Mouse (Mus musculus) heart, embryonic 14.5 days (tissue): ENCODE measurements around the gene 4930407I10Rik. TPM values are rescaled to one million over a fixed set of nuclear protein-coding genes. Genes with fewer than 3 reads are reported as not detected.

Experiments
- ATAC-seq: fragments of 200-750 bp; cut with Nextera tagmentation; 2 replicates; pipeline ENCODE4 v1.8.0; 2017; ENCODE audit warnings: low read depth, moderate TSS enrichment; ENCODE audit not compliant: insufficient number of reproducible peaks, insufficient read depth, low FRiP score
- H3K27ac ChIP-seq, 2 experiments: fragments of 200-500 bp in 1 of 2; fragments of 300-500 bp in 1 of 2; sonication (generic) in 1 of 2; replicated peaks in 1 of 2; 2 replicates each; pipeline ENCODE4 v1.5.1; 2012 to 2014; ENCODE audit warnings: low read depth in 2 of 2, low read length in 2 of 2, control low read depth in 1 of 2, mild to moderate bottlenecking in 1 of 2, mixed read lengths in 1 of 2; ENCODE audit not compliant: control insufficient read depth in 1 of 2, insufficient read depth in 1 of 2
- H3K27me3 ChIP-seq: fragments of 300-500 bp; sonication (generic); 2 replicates; pipeline ENCODE4 v1.6.1; 2014; ENCODE audit warnings: mild to moderate bottlenecking, low read length, control low read depth; ENCODE audit not compliant: control insufficient read depth, insufficient read depth
- H3K36me3 ChIP-seq: fragments of 300-500 bp; sonication (generic); 2 replicates; pipeline ENCODE4 v1.6.1; 2014; ENCODE audit warnings: mild to moderate bottlenecking, control low read depth, low read length, mixed read lengths; ENCODE audit not compliant: control insufficient read depth, insufficient read depth
- H3K4me1 ChIP-seq, 2 experiments: fragments of 200-500 bp in 1 of 2; fragments of 300-500 bp in 1 of 2; sonication (generic) in 1 of 2; 2 replicates each; pipeline ENCODE4 v1.6.1; 2012 to 2014; ENCODE audit warnings: low read length in 2 of 2, control low read depth in 1 of 2, mixed read lengths in 1 of 2; ENCODE audit not compliant: control insufficient read depth in 2 of 2, insufficient read depth in 2 of 2
- H3K4me2 ChIP-seq: fragments of 300-500 bp; sonication (generic); 2 replicates; pipeline ENCODE4 v1.6.1; 2014; ENCODE audit warnings: mild to moderate bottlenecking, low read length
- H3K4me3 ChIP-seq, 2 experiments: fragments of 200-500 bp in 1 of 2; fragments of 300-500 bp in 1 of 2; sonication (generic) in 1 of 2; 2 replicates each; pipeline ENCODE4 v1.5.1; 2012 to 2014; ENCODE audit warnings: low read length in 2 of 2, mild to moderate bottlenecking in 2 of 2, control low read depth in 1 of 2, low read depth in 1 of 2, moderate library complexity in 1 of 2; ENCODE audit not compliant: control insufficient read depth in 1 of 2, insufficient read depth in 1 of 2
- H3K9ac ChIP-seq: fragments of 300-500 bp; sonication (generic); 2 replicates; pipeline ENCODE4 v1.6.1; 2014; ENCODE audit warnings: mild to moderate bottlenecking, low read length
- H3K9me3 ChIP-seq: fragments of 300-500 bp; sonication (generic); 2 replicates; pipeline ENCODE4 v1.6.1; 2016; ENCODE audit warnings: low read length, control low read depth; ENCODE audit not compliant: control insufficient read depth
- WGBS: fragments of 180-500 bp; shearing (Covaris S2); extraction: QIAGEN DNeasy Blood & Tissue Kit; methylation state at CpG from one replicate; pipeline ENCODE4 v1.1.7; 2014; 5-methylcytosine and 5-hydroxymethylcytosine counted together
- polyA plus RNA-seq: library from polyadenylated mRNA; unstranded; fragments of >200 nt; fragmentation: Nextera tagmentation; extraction: Ambion mirVana; gene quantifications from 2 replicates; pipeline ENCODE4 v1.2.1, GENCODE M21; 2014

Gene 4930407I10Rik
- polyA plus RNA-seq, 1 experiment from 2014 or later, result not detected

DNA sequence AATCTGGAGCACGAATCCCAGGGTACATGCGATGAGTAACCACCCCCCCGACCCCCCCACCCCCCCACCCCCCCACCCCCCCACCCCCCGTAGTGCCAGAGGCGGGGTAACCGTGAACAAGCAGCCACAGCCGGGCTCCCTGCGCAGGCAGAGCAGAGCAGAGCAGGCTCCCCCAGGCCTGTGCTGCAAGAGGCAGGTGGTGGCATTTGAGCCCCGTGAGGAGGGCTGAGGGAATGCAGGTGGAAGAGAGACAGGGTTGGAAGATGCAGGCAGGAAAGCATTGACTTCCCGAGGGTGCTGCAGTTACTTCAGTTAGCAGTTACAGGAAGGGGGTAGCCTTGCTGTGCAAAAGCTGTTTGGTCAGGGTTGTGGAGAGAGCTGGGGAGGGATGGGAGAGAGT lies 28.3 kb downstream of the 4930407I10Rik start:
- Histone ChIP-seq H3K9me3 (no peaks in the 10 kb centered on the region), H3K27me3 (peaks cover 9% of the 10 kb centered on the region; the same call in 1 of the 2 replicates), H3K4me1 (no peaks in the 10 kb centered on the region), H3K36me3 (no peaks in the 10 kb centered on the region), H3K4me2 (no peak overlapping the region), H3K4me3 (no peak overlapping the region), H3K27ac (no peak overlapping the region), H3K9ac (no peak overlapping the region)
- ATAC-seq, result no peak
- 15% methylated on average over 10 of the region's 10 CpGs for WGBS

DNA sequence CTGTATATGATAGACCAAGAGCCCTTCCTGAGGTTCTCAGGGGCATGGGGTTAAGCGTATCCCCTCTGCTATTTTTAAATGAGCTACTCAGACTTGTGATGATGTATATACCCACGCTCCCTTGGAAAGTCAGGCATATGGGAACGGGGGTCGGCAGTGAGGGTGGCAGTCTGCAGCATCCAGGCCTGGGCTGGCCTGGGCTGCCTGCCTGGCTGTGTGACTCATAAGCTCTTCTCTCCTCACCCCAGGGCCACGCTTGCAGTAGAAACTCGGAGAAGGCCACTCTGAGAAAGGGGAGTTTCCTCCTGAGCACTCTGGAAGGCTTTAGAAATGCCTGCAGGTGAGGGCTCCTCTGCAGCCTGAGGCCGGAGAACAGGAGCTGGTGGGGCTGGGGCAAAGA lies 32.1 kb downstream of the 4930407I10Rik start:
- H3K27me3 ChIP-seq, result peaks cover 9% of the 10 kb centered on the region; the same call in 1 of the 2 replicates
- no peak overlapping the region for H3K4me2 ChIP-seq
- no peak overlapping the region for H3K27ac ChIP-seq
- H3K9ac ChIP-seq, result no peak overlapping the region
- no peak for ATAC-seq
- WGBS, result 59% methylated on average over 7 of the region's 7 CpGs
- no peak overlapping the region for H3K4me3 ChIP-seq
- no peaks in the 10 kb centered on the region for H3K4me1 ChIP-seq
- H3K36me3 ChIP-seq, result no peaks in the 10 kb centered on the region
- no peaks in the 10 kb centered on the region for H3K9me3 ChIP-seq

DNA sequence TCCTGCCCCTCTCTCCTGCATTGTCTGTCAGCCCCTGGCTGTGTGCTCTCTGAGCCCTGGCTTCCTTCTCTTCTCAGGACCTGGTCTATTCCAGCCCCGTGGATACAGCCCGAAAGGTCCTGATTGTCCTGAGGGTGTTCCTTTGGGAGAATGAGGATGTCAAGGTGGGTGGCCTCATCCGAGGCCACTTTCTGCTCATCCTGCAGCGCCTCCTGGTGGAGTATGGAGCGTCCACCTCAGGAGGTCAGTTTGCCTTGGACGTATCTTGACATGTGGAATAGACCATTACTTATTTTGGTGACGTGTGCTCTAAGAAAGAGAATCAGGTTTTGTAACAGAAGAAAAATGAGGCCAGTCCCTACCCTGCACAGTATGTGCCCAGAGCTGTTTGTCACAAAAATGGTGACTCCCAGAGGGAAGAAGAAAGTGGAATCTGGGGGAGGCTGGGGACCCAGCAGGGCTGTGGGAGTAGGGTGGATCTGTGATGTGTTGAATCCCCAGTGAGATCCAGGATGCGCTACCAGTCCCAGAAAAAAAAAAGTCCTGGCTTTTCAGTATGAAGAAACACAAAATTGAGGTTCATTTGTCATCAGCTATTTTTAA lies 48.1 kb downstream of the 4930407I10Rik start:
- H3K4me1 ChIP-seq, result no peaks in the 10 kb centered on the region
- H3K36me3 ChIP-seq, result no peaks in the 10 kb centered on the region
- 15% methylated on average over 8 of the region's 8 CpGs for WGBS
- no peak overlapping the region for H3K9ac ChIP-seq
- no peak for ATAC-seq
- H3K4me2 ChIP-seq, result no peak overlapping the region
- H3K4me3 ChIP-seq, result no peak overlapping the region
- H3K27me3 ChIP-seq, result peaks cover 10% of the 10 kb centered on the region
- no peaks in the 10 kb centered on the region for H3K9me3 ChIP-seq
- H3K27ac ChIP-seq, result no peak overlapping the region

Other genes starting within 250 kb of the 4930407I10Rik start
- gene Tob2, start 200.4 kb upstream of the 4930407I10Rik start, polyA plus RNA-seq, result 10.3 and 12.4 TPM in 2 replicates
- 103 and 106 TPM in 2 replicates for gene Phf5a, start 187.2 kb upstream of the 4930407I10Rik start, polyA plus RNA-seq
- 571 and 598 TPM in 2 replicates for gene Aco2, start 186.8 kb upstream of the 4930407I10Rik start, polyA plus RNA-seq
- gene Polr3h, start 132.9 kb upstream of the 4930407I10Rik start, polyA plus RNA-seq, result 154 and 156 TPM in 2 replicates
- gene Csdc2, start 122.4 kb upstream of the 4930407I10Rik start, polyA plus RNA-seq, result 5.5 and 6.7 TPM in 2 replicates
- 18.3 and 19.7 TPM in 2 replicates for gene Pmm1, start 98.2 kb upstream of the 4930407I10Rik start, polyA plus RNA-seq
- not detected in 2 replicates for gene 1700029P11Rik, start 78.6 kb upstream of the 4930407I10Rik start, polyA plus RNA-seq
- gene Xrcc6, start 71.3 kb upstream of the 4930407I10Rik start, polyA plus RNA-seq, result 57.7 and 64.1 TPM in 2 replicates
- gene Desi1, start 25.3 kb upstream of the 4930407I10Rik start, polyA plus RNA-seq, result 19.8 and 21.8 TPM in 2 replicates
- gene Snu13, start 11.6 kb upstream of the 4930407I10Rik start, polyA plus RNA-seq, result 160 and 178 TPM in 2 replicates
- not detected in 2 replicates for gene Mei1, start 10.8 kb downstream of the 4930407I10Rik start, polyA plus RNA-seq
- 7.1 and 8.5 TPM in 2 replicates for gene Ccdc134, start 68.8 kb downstream of the 4930407I10Rik start, polyA plus RNA-seq
- gene Srebf2, start 88.0 kb downstream of the 4930407I10Rik start, polyA plus RNA-seq, result 59.8 and 62.1 TPM in 2 replicates
- 0.22 and 0.42 TPM in 2 replicates for gene Shisa8, start 153.7 kb downstream of the 4930407I10Rik start, polyA plus RNA-seq
- 0.11 and 0.16 TPM in 2 replicates for gene Tnfrsf13c, start 165.2 kb downstream of the 4930407I10Rik start, polyA plus RNA-seq
- gene Cenpm, start 185.6 kb downstream of the 4930407I10Rik start, polyA plus RNA-seq, result 67.7 and 73.0 TPM in 2 replicates
- not detected in 2 replicates for gene 1500009C09Rik, start 193.2 kb downstream of the 4930407I10Rik start, polyA plus RNA-seq
- gene Sept3, start 215.7 kb downstream of the 4930407I10Rik start, polyA plus RNA-seq, result 4.7 and 4.9 TPM in 2 replicates
- 0.28 TPM in 1 of 2 replicates, not detected in the other for gene Wbp2nl, start 239.8 kb downstream of the 4930407I10Rik start, polyA plus RNA-seq